Mouse (Mus musculus) E14TG2a.4 (cell line): ENCODE measurements at regions not wholly inside any gene's neighbourhood (a gene's known extent, or its start where the extent isn't known, plus 50 kb on each side); places are given as distances from the start of the nearest gene placed in this dataset.

Experiments used
- CTCF ChIP-seq: conservative IDR thresholded peaks from 2 replicates; pipeline ENCODE4 v1.5.1; 2014; ENCODE audit warnings: low read length
- NANOG ChIP-seq: IDR thresholded peaks from 2 replicates; pipeline ENCODE4 v1.6.1; 2014; ENCODE audit warnings: borderline replicate concordance, low read length, mixed read lengths

DNA sequence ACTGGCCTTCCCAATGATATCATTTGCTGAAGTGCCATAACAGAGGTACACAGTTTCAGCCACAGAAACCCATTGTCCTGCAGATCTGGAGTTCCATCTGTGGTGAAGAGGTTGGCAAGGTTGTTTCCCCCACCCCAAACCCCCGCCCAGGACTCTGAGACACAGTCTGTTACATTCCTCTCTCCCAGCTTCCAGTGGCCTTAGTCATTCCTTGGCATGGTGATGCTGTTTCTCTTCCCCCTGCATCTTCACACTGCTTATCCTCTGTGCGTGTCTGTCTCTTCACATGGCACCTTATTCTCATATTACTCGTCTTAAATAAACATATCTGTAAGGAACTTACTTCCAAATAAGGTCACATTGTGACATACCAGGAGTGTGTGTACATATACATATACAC, 206.5 kb downstream of the Nfkbiz start:
- TF ChIP-seq NANOG (no peak), CTCF (no peak)
